Mouse (Mus musculus) CH12.LX (cell line): ENCODE data around the gene Hsf5. TPM values are rescaled to one million over a fixed set of nuclear protein-coding genes. Genes with fewer than 3 reads are reported as not detected.

Experiments used
- DNase-seq: peaks from one replicate; pipeline ENCODE4 v3.0.0-alpha.2; 2013; ENCODE audit errors: extremely low read depth
- H3K27ac ChIP-seq: 2 replicates; pipeline ENCODE4 v1.5.1; 2012; ENCODE audit warnings: low read depth, mild to moderate bottlenecking, control low read depth, moderate library complexity; ENCODE audit not compliant: insufficient read depth
- H3K27me3 ChIP-seq: replicated peaks from 2 replicates; pipeline ENCODE3; 2012; ENCODE audit warnings: inconsistent platforms
- H3K36me3 ChIP-seq, 2 experiments: replicated peaks in 1 of 2; 2 replicates each; pipeline versions ENCODE3 to v1.6.1; 2012; ENCODE audit warnings: inconsistent platforms in 1 of 2, low read length in 1 of 2, mild to moderate bottlenecking in 1 of 2, mixed read lengths in 1 of 2, moderate library complexity in 1 of 2; ENCODE audit not compliant: control insufficient read depth in 1 of 2, insufficient read depth in 1 of 2
- H3K4me1 ChIP-seq, 2 experiments: 2 replicates each; pipeline ENCODE4 v1.6.1; 2012; ENCODE audit warnings: inconsistent platforms in 1 of 2, moderate library complexity in 1 of 2; ENCODE audit not compliant: insufficient read depth in 2 of 2, control insufficient read depth in 1 of 2
- H3K4me2 ChIP-seq: 2 replicates; pipeline ENCODE4 v1.6.1; 2012; ENCODE audit warnings: low read depth, mild to moderate bottlenecking, control low read depth; ENCODE audit not compliant: poor library complexity, insufficient read depth, severe bottlenecking
- H3K4me3 ChIP-seq, 3 experiments: fragments of 150-350 bp in 1 of 3; sonication (generic) in 1 of 3; replicated peaks in 1 of 3; 2 replicates each; pipeline versions ENCODE3 to v1.5.1; 2011 to 2012; ENCODE audit warnings: low read depth in 2 of 3, low read length in 2 of 3, mild to moderate bottlenecking in 2 of 3, moderate library complexity in 2 of 3, control low read depth in 1 of 3, improper control_type of control experiment in 1 of 3, inconsistent platforms in 1 of 3, mixed read lengths in 1 of 3; ENCODE audit not compliant: poor library complexity in 1 of 3
- H3K79me2 ChIP-seq: replicated peaks from 2 replicates; pipeline ENCODE4 v1.6.1; 2012; ENCODE audit warnings: mild to moderate bottlenecking, moderate library complexity; ENCODE audit not compliant: control insufficient read depth, poor library complexity, insufficient read depth, severe bottlenecking; ENCODE audit errors: extremely low read depth
- H3K9ac ChIP-seq: 2 replicates; pipeline ENCODE4 v1.6.1; 2012; ENCODE audit warnings: low read depth, mild to moderate bottlenecking, control low read depth, moderate library complexity; ENCODE audit not compliant: insufficient read depth
- H3K9me3 ChIP-seq: replicated peaks from 2 replicates; pipeline ENCODE3; 2012; ENCODE audit warnings: low read length, inconsistent platforms, mixed read lengths
- CHD2 ChIP-seq: IDR thresholded peaks from 2 replicates; pipeline ENCODE4 v1.6.1; 2011; ENCODE audit warnings: low read length, improper control_type of control experiment
- CTCF ChIP-seq, 2 experiments: IDR thresholded peaks in 1 of 2; conservative IDR thresholded peaks in 1 of 2; 2 replicates each; pipeline ENCODE4 v1.5.1; 2011 to 2012; ENCODE audit warnings: low read depth in 2 of 2, low read length in 2 of 2, improper control_type of control experiment in 1 of 2, inconsistent platforms in 1 of 2, mild to moderate bottlenecking in 1 of 2, moderate library complexity in 1 of 2
- E2F4 ChIP-seq: IDR thresholded peaks from 2 replicates; pipeline ENCODE4 v1.6.1; 2011; ENCODE audit warnings: low read depth, low read length, improper control_type of control experiment; ENCODE audit not compliant: insufficient replicate concordance
- EP300 ChIP-seq: IDR thresholded peaks from 2 replicates; pipeline ENCODE4 v1.6.1; 2011; ENCODE audit warnings: low read length, improper control_type of control experiment
- HCFC1 ChIP-seq: IDR thresholded peaks from 2 replicates; pipeline ENCODE4 v1.6.1; 2012; ENCODE audit warnings: low read depth, mild to moderate bottlenecking, inconsistent platforms, low read length, improper control_type of control experiment
- IRF4 ChIP-seq: IDR thresholded peaks from 2 replicates; pipeline ENCODE4 v1.6.1; 2014; ENCODE audit warnings: low read depth, mild to moderate bottlenecking, inconsistent platforms, low read length, improper control_type of control experiment
- JUN ChIP-seq: IDR thresholded peaks from 2 replicates; pipeline ENCODE4 v1.6.1; 2011; ENCODE audit warnings: low read depth, mild to moderate bottlenecking, low read length, improper control_type of control experiment, moderate library complexity; ENCODE audit not compliant: insufficient read depth
- KAT2A ChIP-seq: IDR thresholded peaks from 2 replicates; pipeline ENCODE4 v1.6.1; 2012; ENCODE audit warnings: low read length, improper control_type of control experiment, inconsistent platforms; ENCODE audit not compliant: insufficient replicate concordance
- MAX ChIP-seq: IDR thresholded peaks from 2 replicates; pipeline ENCODE4 v1.6.1; 2011; ENCODE audit warnings: low read length, improper control_type of control experiment
- MAZ ChIP-seq: IDR thresholded peaks from 2 replicates; pipeline ENCODE4 v1.6.1; 2012; ENCODE audit warnings: low read depth, mild to moderate bottlenecking, inconsistent platforms, low read length, improper control_type of control experiment, moderate library complexity
- MEF2A ChIP-seq: IDR thresholded peaks from 2 replicates; pipeline ENCODE4 v1.6.1; 2014; ENCODE audit warnings: low read depth, mild to moderate bottlenecking, inconsistent platforms, low read length, improper control_type of control experiment, borderline replicate concordance
- MYC ChIP-seq: IDR thresholded peaks from 2 replicates; pipeline ENCODE4 v1.6.1; 2011; ENCODE audit warnings: low read depth, mild to moderate bottlenecking, improper control_type of control experiment, low read length
- NRF1 ChIP-seq: IDR thresholded peaks from 2 replicates; pipeline ENCODE4 v1.6.1; 2014; ENCODE audit warnings: low read depth, mild to moderate bottlenecking, inconsistent platforms, low read length, improper control_type of control experiment, moderate library complexity
- PAX5 ChIP-seq: IDR thresholded peaks from 2 replicates; pipeline ENCODE4 v1.6.1; 2012; ENCODE audit warnings: low read length, inconsistent platforms, mixed read lengths
- POLR2A ChIP-seq: IDR thresholded peaks from 2 replicates; pipeline ENCODE4 v1.6.1; 2011; ENCODE audit warnings: low read depth, mild to moderate bottlenecking, improper control_type of control experiment, low read length
- RAD21 ChIP-seq: IDR thresholded peaks from 2 replicates; pipeline ENCODE4 v1.6.1; 2011; ENCODE audit warnings: low read depth, mild to moderate bottlenecking, low read length, improper control_type of control experiment, moderate library complexity
- RCOR1 ChIP-seq: conservative IDR thresholded peaks from 2 replicates; pipeline ENCODE4 v1.6.1; 2012; ENCODE audit warnings: low read depth, mild to moderate bottlenecking, inconsistent platforms, low read length, improper control_type of control experiment
- SIN3A ChIP-seq: IDR thresholded peaks from 2 replicates; pipeline ENCODE4 v1.6.1; 2012; ENCODE audit warnings: low read length, improper control_type of control experiment, inconsistent platforms
- SMC3 ChIP-seq: IDR thresholded peaks from 2 replicates; pipeline ENCODE4 v1.6.1; 2011; ENCODE audit warnings: low read depth, low read length, improper control_type of control experiment
- TBP ChIP-seq: conservative IDR thresholded peaks from 2 replicates; pipeline ENCODE4 v1.6.1; 2011; ENCODE audit warnings: low read depth, low read length, improper control_type of control experiment
- UBTF ChIP-seq: IDR thresholded peaks from 2 replicates; pipeline ENCODE4 v1.6.1; 2012; ENCODE audit warnings: low read depth, mild to moderate bottlenecking, inconsistent platforms, low read length, improper control_type of control experiment, moderate library complexity
- USF1 ChIP-seq: IDR thresholded peaks from 2 replicates; pipeline ENCODE4 v1.6.1; 2014; ENCODE audit warnings: low read depth, mild to moderate bottlenecking, inconsistent platforms, low read length, improper control_type of control experiment
- ZKSCAN1 ChIP-seq: IDR thresholded peaks from 2 replicates; pipeline ENCODE4 v1.6.1; 2012; ENCODE audit warnings: low read depth, inconsistent platforms, low read length, improper control_type of control experiment, borderline replicate concordance
- ZMIZ1 ChIP-seq: IDR thresholded peaks from 2 replicates; pipeline ENCODE4 v1.6.1; 2012; ENCODE audit warnings: low read depth, mild to moderate bottlenecking, inconsistent platforms, low read length, improper control_type of control experiment
- ZNF384 ChIP-seq: IDR thresholded peaks from 2 replicates; pipeline ENCODE4 v1.6.1; 2012; ENCODE audit warnings: low read depth, low read length, improper control_type of control experiment, inconsistent platforms
- dilution Hi-C: fragments of 300-500 bp; cut with MboI; formaldehyde crosslinking; loops from 2 replicates; pipeline ENCODE4 v1.14.3; 2020; ENCODE audit warnings: low sequenced_read_pairs; ENCODE audit not compliant: extremely low pct_unique_long_range_greater_than_20kb, extremely low pct_ligation_motif_present
- in situ Hi-C: fragments of 300-500 bp; cut with MboI; formaldehyde crosslinking; loops from 3 replicates; pipeline ENCODE4 v1.14.3; 2019; ENCODE audit warnings: low sequenced_read_pairs, low pct_ligation_motif_present, low pct_unique_long_range_greater_than_20kb, mixed read lengths
- polyA plus RNA-seq: library from polyadenylated mRNA; unstranded; fragments of >175 nt; gene quantifications from 2 replicates; pipeline ENCODE4 v1.2.1, GENCODE M21; 2012; ENCODE audit warnings: low read depth; ENCODE audit not compliant: insufficient read length
- total RNA-seq, 2 experiments: library from RNA; depleted of rRNA; stranded (reverse); fragments of 300-350 nt in 1 of 2; fragments of >200 nt in 1 of 2; gene quantifications; 2 replicates each; pipeline ENCODE4 v1.2.3; 2012 to 2014

Gene Hsf5
- total and polyA plus RNA-seq, 3 experiments, result 0.04 TPM; not detected in 2

DNA sequence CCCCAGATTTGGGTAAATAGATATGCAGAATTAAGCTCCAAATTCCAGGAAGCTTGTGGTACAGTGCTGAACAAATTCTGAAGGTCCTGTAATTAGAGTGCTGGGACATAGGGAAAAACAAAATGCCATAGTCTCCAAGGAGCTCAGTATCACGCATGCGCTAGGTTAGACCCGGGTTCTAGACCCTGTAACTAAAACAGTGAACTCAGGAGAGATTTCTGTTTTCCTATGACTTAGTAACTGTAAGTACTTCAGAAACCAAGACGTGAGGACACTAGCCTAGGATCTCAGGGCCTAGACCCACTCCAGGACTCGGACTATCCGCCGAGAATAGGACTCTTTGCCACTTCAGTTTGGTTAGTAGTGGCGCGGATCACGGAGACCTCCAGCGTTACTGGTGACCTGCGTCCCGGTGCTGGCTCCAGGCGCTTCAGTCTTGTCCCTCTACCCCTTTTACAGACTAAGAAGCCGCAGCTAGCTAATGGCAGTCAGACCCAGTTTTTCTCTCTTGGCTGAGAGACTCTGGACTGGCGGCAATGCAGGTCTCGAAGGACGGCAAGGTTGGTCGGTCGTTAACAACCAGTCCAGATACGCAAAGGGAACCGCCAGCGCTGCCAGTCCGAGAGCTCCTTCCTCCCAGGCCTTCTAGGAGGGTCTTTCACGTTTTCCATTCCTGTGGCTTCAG is 26.0 kb upstream of the Hsf5 start:
- 0 out of 2 replicates have a peak overlapping the region, but pooled peaks have one; percentile 7 for H3K27ac ChIP-seq
- dilution Hi-C loops, result no loop called here
- peaks cover 12% of the 10 kb centered on the region for H3K79me2 ChIP-seq
- peak overlapping the region; percentile 81 for H3K4me2 ChIP-seq
- DNase-seq, result no peak
- H3K27me3 ChIP-seq, result no peaks in the 10 kb centered on the region
- peaks cover 16 to 47% of the 10 kb centered on the region in 2 experiments for H3K4me1 ChIP-seq
- no peak for TF ChIP-seq SMC3
- TF ChIP-seq POLR2A, result no peak
- TF ChIP-seq TBP, result no peak
- TF ChIP-seq NRF1, result peak; percentile 82
- TF ChIP-seq E2F4, result no peak
- TF ChIP-seq CHD2, result no peak
- TF ChIP-seq RAD21, result no peak
- no peak for TF ChIP-seq UBTF
- TF ChIP-seq RCOR1, result 0 out of 2 replicates have a peak, but pooled peaks have one; percentile 20
- TF ChIP-seq ZNF384, result no peak
- TF ChIP-seq PAX5, result no peak
- no peak for TF ChIP-seq KAT2A
- no peak for TF ChIP-seq SIN3A
- no peak; the same call in 1 of the 2 replicates for TF ChIP-seq MAX
- no peak for TF ChIP-seq MYC
- TF ChIP-seq USF1, result no peak
- TF ChIP-seq ZKSCAN1, result no peak
- no peak for TF ChIP-seq MEF2A
- TF ChIP-seq ZMIZ1, result no peak
- TF ChIP-seq JUN, result no peak
- TF ChIP-seq HCFC1, result no peak
- 0 out of 2 replicates have a peak, but pooled peaks have one; percentile 15 for TF ChIP-seq EP300
- TF ChIP-seq CTCF (conservative IDR thresholded peaks at IDR 0.05 in 1 of 2, IDR thresholded peaks at IDR 0.05 in 1 of 2; ENCODE audit: low read depth in 2 of 2, low read length in 2 of 2), result no peak
- TF ChIP-seq MAZ, result no peak
- no peak for TF ChIP-seq IRF4
- H3K36me3 ChIP-seq, result peaks cover 0 to 6% of the 10 kb centered on the region in 2 experiments
- peak overlapping the region; percentile 82 for H3K9ac ChIP-seq
- peak overlapping the region; percentile 69 to 73 (median 69) for H3K4me3 ChIP-seq
- in situ Hi-C loops, result no loop called here
- H3K9me3 ChIP-seq, result no peaks in the 10 kb centered on the region
